In the genomic region with DNA sequence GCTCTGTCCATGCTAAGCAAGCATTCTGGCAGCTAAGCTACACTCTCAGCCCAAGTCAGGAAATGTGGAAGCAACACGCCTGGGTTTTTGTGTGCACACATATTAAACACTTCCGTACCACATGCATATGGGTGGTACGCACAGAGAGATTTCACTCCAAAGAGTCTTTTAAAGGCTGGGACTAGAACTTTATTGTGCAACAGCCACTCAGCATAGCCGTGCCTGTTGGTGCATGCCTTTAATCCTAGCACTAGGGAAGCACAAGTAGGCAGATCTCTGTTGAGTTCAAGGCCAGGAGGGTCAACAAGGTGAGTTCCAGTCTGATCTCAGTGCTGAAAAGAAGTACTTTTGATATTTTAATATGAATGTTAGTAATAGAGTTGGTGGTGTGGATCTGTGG, we compare ENCODE assay signal across 20 mouse cellular contexts. TPM values are rescaled to one million over a fixed set of nuclear protein-coding genes. Genes with fewer than 3 reads are reported as not detected.
DNase-seq lines count a peak whose midpoint lies in the region; TF ChIP-seq lines count a peak whose summit lies in the region.
"Had no signal": no experiment of that assay in that cellular context is flagged by ENCODE, and none has a peak within 500 bp of the region (broad histone marks: within the 10 kb centered on the region; RNA-seq: fewer than 3 reads in every experiment).

No protein-coding gene starts in this region.

- peak; percentile 19 to 43 for DNase-seq in lung, adult 18-20 months
- DNase-seq in lung, postnatal 10 days: no peak
- DNase-seq in lung, postnatal 25 days (ENCODE audit: low spot score): peak; percentile 53
- DNase-seq in lung, postnatal 14 days: no peak
- peak; percentile 43 for DNase-seq in fat pad, adult 2 months (ENCODE audit: extremely low read depth, low read depth, low spot score)
- DNase-seq in thymus, adult 2 months: no peak
- DNase-seq: adrenal gland, adult 8-10 months; adrenal gland, postnatal 14 days; adrenal gland, postnatal 36 days; B cell, adult 2 months; cerebellum, adult 11-12 months; cerebellum, adult 2 months; cerebellum, adult 9-10 months; cerebellum, postnatal 10 days; cerebellum, postnatal 25 days had no signal

- no peaks in the 10 kb centered on the region for H3K36me3 ChIP-seq in thymus, adult 2 months (ENCODE audit: control insufficient read depth, insufficient read depth, low read length)
- H3K36me3 ChIP-seq: embryonic facial prominence, embryonic 10.5 days; embryonic facial prominence, embryonic 12.5 days; forebrain, embryonic 10.5 days; forebrain, embryonic 12.5 days; G1E had no signal

- TF ChIP-seq CTCF in thymus, adult 2 months (IDR thresholded peaks at IDR 0.05; ENCODE audit: borderline replicate concordance, control insufficient read depth, extremely low read depth, insufficient read depth, low read length, poor library complexity): no peak

- H3K27me3 ChIP-seq in thymus, adult 2 months (ENCODE audit: control insufficient read depth, insufficient read depth, low read length): no peaks in the 10 kb centered on the region
- H3K27me3 ChIP-seq: embryonic facial prominence, embryonic 12.5 days; forebrain, embryonic 12.5 days had no signal

- peaks cover 12% of the 10 kb centered on the region for H3K4me1 ChIP-seq in thymus, adult 2 months (replicated peaks; ENCODE audit: control insufficient read depth, insufficient read depth, low read length)

- 94% methylated on average over 4 of the region's 4 CpGs for WGBS in thymus, adult 2 months

- no peak overlapping the region for H3K4me3 ChIP-seq in thymus, adult 2 months (ENCODE audit: control insufficient read depth, insufficient read depth, low read length)
- H3K4me3 ChIP-seq: embryonic facial prominence, embryonic 10.5 days; embryonic facial prominence, embryonic 12.5 days; forebrain, embryonic 10.5 days; forebrain, embryonic 12.5 days had no signal

- no peak overlapping the region for H3K27ac ChIP-seq in thymus, adult 2 months (ENCODE audit: control insufficient read depth, insufficient read depth, low read length)
- H3K27ac ChIP-seq: embryonic facial prominence, embryonic 10.5 days; embryonic facial prominence, embryonic 12.5 days; forebrain, embryonic 10.5 days; forebrain, embryonic 12.5 days had no signal

- no peak for TF ChIP-seq POLR2A in thymus, adult 2 months (IDR thresholded peaks at IDR 0.05; ENCODE audit: control insufficient read depth, extremely low read depth, insufficient read depth, low read length, poor library complexity)

RNA-seq across cellular contexts. Expression of gene Dnah2, which starts 25.3 kb away (rescaled TPM):
- 0.28 and 0.39 TPM in 2 replicates for polyA plus RNA-seq in thymus, adult 2 months (2012; rRNA removed)

RNA-seq across cellular contexts. Expression of gene Efnb3, which starts 36.4 kb away (rescaled TPM):
- polyA plus RNA-seq in thymus, adult 2 months (2012; rRNA removed): 3.7 and 8.7 TPM in 2 replicates

RNA-seq across cellular contexts. Expression of gene Wrap53, which starts 56.4 kb away (rescaled TPM):
- 41.2 and 48.5 TPM in 2 replicates for polyA plus RNA-seq in thymus, adult 2 months (2012; rRNA removed)

RNA-seq across cellular contexts. Expression of gene Trp53, which starts 56.5 kb away (rescaled TPM):
- polyA plus RNA-seq in thymus, adult 2 months (2012; rRNA removed): 266 and 303 TPM in 2 replicates

Comparison
In these comparisons a context has a peak if more than half of its experiments do, and no peak if none do; other contexts are left out.
1. DNase-seq: peak in lung, adult 18-20 months (2 of 2), lung, postnatal 25 days (single experiment) and fat pad, adult 2 months (single experiment); none in lung, postnatal 10 days (single experiment), lung, postnatal 14 days (single experiment) and thymus, adult 2 months (single experiment).